Mouse (Mus musculus) small intestine, adult 2 months (tissue): ENCODE measurements around the gene Syngr3. TPM values are rescaled to one million over a fixed set of nuclear protein-coding genes. Genes with fewer than 3 reads are reported as not detected.

Source experiments
- H3K27ac ChIP-seq: fragments of 200-500 bp; 2 replicates; pipeline ENCODE4 v1.5.1; 2012; ENCODE audit warnings: low read depth, low read length, control low read depth, inconsistent platforms; ENCODE audit not compliant: insufficient read depth
- H3K27me3 ChIP-seq: fragments of 200-500 bp; 2 replicates; pipeline ENCODE4 v1.6.1; 2012; ENCODE audit warnings: mild to moderate bottlenecking, moderate library complexity, low read length, inconsistent platforms; ENCODE audit not compliant: control insufficient read depth, insufficient read depth
- H3K36me3 ChIP-seq: fragments of 200-500 bp; 2 replicates; pipeline ENCODE4 v1.6.1; 2012; ENCODE audit warnings: mild to moderate bottlenecking, low read length, control low read depth, inconsistent platforms; ENCODE audit not compliant: control insufficient read depth, insufficient read depth
- H3K4me1 ChIP-seq: fragments of 200-500 bp; 2 replicates; pipeline ENCODE4 v1.6.1; 2012; ENCODE audit warnings: low read length, inconsistent platforms, mixed read lengths; ENCODE audit not compliant: control insufficient read depth, insufficient read depth, insufficient read length
- H3K4me3 ChIP-seq: fragments of 200-500 bp; 2 replicates; pipeline ENCODE4 v1.5.1; 2012; ENCODE audit warnings: low read depth, mild to moderate bottlenecking, control low read depth, inconsistent platforms, low read length, moderate library complexity
- CTCF ChIP-seq: fragments of 200-500 bp; IDR thresholded peaks from 2 replicates; pipeline ENCODE4 v1.5.1; 2012; ENCODE audit warnings: low read depth, mild to moderate bottlenecking, control low read depth, inconsistent platforms, low read length, moderate library complexity, mixed read lengths; ENCODE audit not compliant: insufficient replicate concordance, insufficient read length; ENCODE audit errors: extremely low read depth
- POLR2A ChIP-seq: fragments of 200-500 bp; IDR thresholded peaks from 2 replicates; pipeline ENCODE4 v1.6.1; 2012; ENCODE audit warnings: low read depth, mild to moderate bottlenecking, control low read depth, inconsistent platforms, low read length, moderate library complexity
- WGBS: fragments of 180-500 bp; shearing (Covaris S2); methylation state at CpG from one replicate; pipeline ENCODE4 v1.1.7; 2018; 5-methylcytosine and 5-hydroxymethylcytosine counted together
- polyA plus RNA-seq: library from polyadenylated mRNA; depleted of rRNA; stranded (reverse); fragments of >200 nt; gene quantifications from 2 replicates; pipeline ENCODE4 v1.2.3, GENCODE M21; 2012

Gene Syngr3
- polyA plus RNA-seq, 1 experiment: 1.3 TPM

DNA sequence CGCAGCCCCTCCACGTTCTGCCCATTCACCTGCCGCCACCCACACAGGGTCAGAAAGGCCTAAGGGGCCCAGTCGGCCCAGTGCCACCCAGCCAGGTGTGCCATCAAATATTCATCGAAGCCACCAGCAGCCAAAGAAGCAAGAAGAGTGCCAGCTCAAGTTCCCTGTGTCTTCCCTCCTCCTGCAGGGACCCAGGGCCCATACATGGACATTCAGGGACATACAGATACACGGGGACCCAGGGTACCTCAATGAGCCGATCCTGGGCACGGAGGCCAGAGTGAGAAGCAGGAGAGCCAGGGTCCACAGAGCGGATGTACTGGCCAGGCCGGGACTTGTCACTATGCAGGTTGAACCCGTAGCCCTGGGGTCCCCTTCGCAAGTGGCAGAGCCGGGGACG is 47.8 kb downstream of the Syngr3 start:
- 0 out of 2 replicates have a peak, but pooled peaks cover 1% of the 10 kb centered on the region for H3K36me3 ChIP-seq
- peaks cover 5% of the 10 kb centered on the region; the same call in 1 of the 2 replicates for H3K4me1 ChIP-seq
- TF ChIP-seq CTCF (no peak), POLR2A (no peak)
- H3K27ac ChIP-seq: no peak overlapping the region
- no peaks in the 10 kb centered on the region for H3K27me3 ChIP-seq
- WGBS: 89% methylated on average over 14 of the region's 14 CpGs
- no peak overlapping the region for H3K4me3 ChIP-seq

DNA sequence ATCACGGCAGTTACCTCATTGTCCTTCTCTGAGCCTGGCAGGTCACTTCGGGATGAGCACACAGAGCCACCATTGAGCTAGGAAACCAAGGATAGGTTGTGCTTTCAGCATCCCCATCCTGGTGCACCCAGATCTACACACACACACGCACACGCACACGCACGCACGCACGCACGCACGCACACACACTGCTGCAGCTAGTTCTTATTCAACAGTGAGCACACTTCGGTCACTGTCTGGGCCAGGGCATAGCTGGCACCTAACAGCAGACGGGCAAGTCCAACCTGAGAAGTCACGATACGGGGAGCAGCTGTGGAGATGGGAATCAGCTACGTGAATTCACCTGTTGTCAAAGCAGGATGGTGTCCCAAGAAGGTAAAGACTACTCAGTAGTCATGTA is 49.2 kb downstream of the Syngr3 start:
- no peak overlapping the region for H3K27ac ChIP-seq
- H3K36me3 ChIP-seq: 0 out of 2 replicates have a peak, but pooled peaks cover 1% of the 10 kb centered on the region
- TF ChIP-seq POLR2A (no peak), CTCF (no peak)
- 94% methylated on average over 15 of the region's 15 CpGs for WGBS
- H3K4me1 ChIP-seq: peaks cover 5% of the 10 kb centered on the region; the same call in 1 of the 2 replicates
- no peak overlapping the region for H3K4me3 ChIP-seq
- no peaks in the 10 kb centered on the region for H3K27me3 ChIP-seq

DNA sequence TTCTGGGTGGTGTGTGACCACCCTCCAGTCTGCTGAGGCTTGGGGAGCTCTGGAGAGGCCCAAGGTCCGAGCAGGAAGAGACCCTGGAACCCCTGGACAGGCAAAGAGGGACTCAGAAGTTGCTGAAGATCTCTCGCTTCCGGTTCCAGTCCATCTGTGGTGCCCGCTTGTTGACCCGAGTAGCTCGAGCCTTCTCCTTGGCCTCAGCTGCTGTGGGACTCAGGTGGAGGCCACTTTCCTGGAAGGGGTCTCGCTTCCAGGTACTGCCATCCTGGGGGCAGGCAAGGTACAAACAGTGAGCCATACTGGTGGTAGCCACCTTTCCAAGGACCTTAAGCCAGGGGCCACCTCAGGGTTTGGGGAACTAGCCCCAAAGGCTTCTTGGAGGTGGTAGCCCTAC is 49.6 kb downstream of the Syngr3 start:
- 83% methylated on average over 7 of the region's 7 CpGs for WGBS
- no peak overlapping the region for H3K27ac ChIP-seq
- 0 out of 2 replicates have a peak, but pooled peaks cover 1% of the 10 kb centered on the region for H3K36me3 ChIP-seq
- H3K4me3 ChIP-seq: no peak overlapping the region
- TF ChIP-seq CTCF: no peak
- no peak for TF ChIP-seq POLR2A
- H3K4me1 ChIP-seq: peaks cover 3% of the 10 kb centered on the region; the same call in 1 of the 2 replicates
- H3K27me3 ChIP-seq: no peaks in the 10 kb centered on the region

DNA sequence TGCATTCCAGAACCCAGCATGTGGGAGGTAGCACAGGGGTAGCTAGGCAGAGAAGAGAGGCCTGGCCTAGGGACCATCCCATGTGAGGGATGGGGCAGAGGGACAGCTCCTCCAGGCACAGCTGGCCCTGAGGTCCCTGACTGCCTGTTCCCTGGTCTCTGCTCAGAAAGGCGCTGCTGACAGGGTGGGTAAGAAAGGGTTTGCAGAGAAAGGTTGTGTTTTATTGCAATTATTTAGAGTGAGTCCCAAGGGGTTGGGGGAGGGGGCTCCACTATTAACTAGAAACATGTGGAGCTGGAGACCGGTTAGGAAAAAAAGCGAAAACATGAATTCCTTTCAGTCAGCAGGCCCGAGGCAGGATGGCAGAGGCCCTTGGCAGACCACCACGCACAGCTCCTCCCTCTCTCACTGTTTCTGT is 50.2 kb downstream of the Syngr3 start:
- TF ChIP-seq CTCF (no peak), POLR2A (no peak)
- Histone ChIP-seq H3K27me3 (no peaks in the 10 kb centered on the region), H3K4me3 (no peak overlapping the region), H3K27ac (peak overlapping the region; percentile 58), H3K36me3 (0 out of 2 replicates have a peak, but pooled peaks cover 1% of the 10 kb centered on the region), H3K4me1 (peaks cover 3% of the 10 kb centered on the region; the same call in 1 of the 2 replicates)
- WGBS: 79% methylated on average over 5 of the region's 5 CpGs

DNA sequence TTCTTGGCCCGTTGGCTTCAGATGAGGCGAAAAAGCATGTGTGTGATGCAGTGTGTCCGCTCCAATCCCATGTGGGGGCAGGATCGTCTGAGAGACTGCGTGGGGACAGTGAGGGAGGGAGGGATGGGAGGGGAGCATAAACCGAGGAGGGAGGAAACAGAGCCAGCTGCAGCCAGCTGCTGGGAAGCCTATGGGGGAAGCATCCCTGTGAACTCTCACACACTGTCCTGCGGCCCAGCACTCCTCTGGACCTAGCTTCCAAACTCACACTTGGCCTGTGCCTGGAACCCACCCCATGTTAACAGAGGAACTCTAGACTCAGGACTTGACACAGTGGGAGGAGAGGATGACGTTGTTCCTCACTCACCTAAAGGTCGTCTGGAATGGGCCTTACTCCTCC is 50.9 kb downstream of the Syngr3 start:
- TF ChIP-seq POLR2A: no peak
- no peak for TF ChIP-seq CTCF

DNA sequence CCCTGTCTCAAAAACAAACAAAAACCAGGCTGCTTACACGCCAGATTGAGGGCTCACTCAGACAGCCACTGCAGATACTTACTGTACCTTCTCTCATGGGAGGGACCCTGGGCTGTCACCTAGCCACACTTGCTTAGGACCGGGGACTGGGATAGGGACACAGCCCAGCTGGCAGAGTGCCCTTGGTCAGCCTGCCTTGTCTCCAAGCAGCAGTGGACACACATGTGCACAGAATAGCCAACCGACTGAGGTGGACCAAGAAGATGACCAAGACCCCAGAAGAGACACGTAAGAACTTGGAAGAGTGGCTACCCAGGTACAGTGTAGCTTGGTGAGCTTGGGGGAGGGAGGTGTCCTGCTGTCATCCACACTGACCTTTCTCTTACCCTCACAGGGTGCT is 51.5 kb downstream of the Syngr3 start:
- no peak overlapping the region for H3K4me3 ChIP-seq
- 0 out of 2 replicates have a peak, but pooled peaks cover 1% of the 10 kb centered on the region for H3K36me3 ChIP-seq
- H3K27me3 ChIP-seq: no peaks in the 10 kb centered on the region
- 77% methylated on average over 4 of the region's 4 CpGs for WGBS
- H3K27ac ChIP-seq: peak overlapping the region; percentile 25; the same call in 1 of the 2 replicates
- no peak for TF ChIP-seq POLR2A
- TF ChIP-seq CTCF: no peak
- peaks cover 5% of the 10 kb centered on the region for H3K4me1 ChIP-seq

More for the DNA sequence above, 50.9 kb downstream of the Syngr3 start:
- H3K4me1 ChIP-seq: peaks cover 3% of the 10 kb centered on the region; the same call in 1 of the 2 replicates
- no peaks in the 10 kb centered on the region for H3K27me3 ChIP-seq
- H3K27ac ChIP-seq: peak overlapping the region; percentile 58
- no peak overlapping the region for H3K4me3 ChIP-seq
- H3K36me3 ChIP-seq: 0 out of 2 replicates have a peak, but pooled peaks cover 1% of the 10 kb centered on the region
- 70% methylated on average over 9 of the region's 9 CpGs for WGBS

DNA sequence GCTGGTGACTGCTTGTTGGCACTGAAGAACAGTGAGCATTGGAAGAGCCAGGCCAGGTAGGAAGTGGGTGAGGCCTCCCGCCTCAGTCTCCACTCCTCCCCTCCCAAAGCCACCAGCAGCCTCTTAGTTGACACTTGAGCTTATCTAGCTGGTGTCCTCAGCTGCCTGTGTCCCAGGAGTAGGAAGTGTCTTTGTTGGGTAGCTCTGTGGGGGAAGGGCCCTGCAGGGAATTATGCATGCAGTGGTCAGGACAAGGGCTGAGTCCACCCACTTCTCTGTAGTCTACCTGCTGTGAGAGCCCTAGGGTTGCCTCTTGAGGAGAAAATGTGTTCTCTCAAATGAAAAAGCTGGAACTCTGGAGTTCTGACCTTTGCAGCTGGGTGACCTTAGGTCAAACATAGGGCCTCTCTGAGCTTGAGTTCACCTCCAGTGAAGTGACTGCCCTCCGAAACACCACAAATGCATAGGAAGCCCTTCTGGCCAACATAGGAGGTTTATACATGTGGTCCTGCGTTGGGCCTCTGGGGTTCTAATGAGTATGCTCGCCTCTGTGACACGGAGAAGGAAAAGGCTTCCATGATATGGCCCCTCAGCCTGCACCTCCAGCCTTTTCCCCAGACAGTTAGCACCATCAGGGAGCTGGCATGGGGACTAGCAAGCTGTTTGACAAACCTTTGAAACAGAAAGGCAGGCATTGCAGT is 52.8 kb downstream of the Syngr3 start:
- WGBS: 83% methylated on average over 5 of the region's 5 CpGs
- H3K27me3 ChIP-seq: no peaks in the 10 kb centered on the region

More for the DNA sequence above, 52.8 kb downstream of the Syngr3 start:
- Histone ChIP-seq H3K36me3 (0 out of 2 replicates have a peak, but pooled peaks cover 1% of the 10 kb centered on the region), H3K27ac (no peak overlapping the region), H3K4me1 (peaks cover 7% of the 10 kb centered on the region), H3K4me3 (no peak overlapping the region)
- TF ChIP-seq POLR2A (no peak), CTCF (no peak)
